Mouse (Mus musculus): Measurements from ENCODE around the gene H2-M10.2. TPM values are rescaled to one million over a fixed set of nuclear protein-coding genes. Genes with fewer than 3 reads are reported as not detected.

H2-M10.2 gene
- not detected in 2 replicates for polyA plus RNA-seq (2015; fragmentation: Nextera tagmentation; extraction: Ambion mirVana)

- Histone ChIP-seq H3K27me3 (ENCODE audit: control insufficient read depth, insufficient read depth, low read length) (no peaks in the 10 kb centered on the region), H3K9ac (ENCODE audit: low read length) (no peak within 1 kb of the TSS), H3K4me3 (ENCODE audit: low read depth, low read length) (no peak within 1 kb of the TSS), H3K4me2 (replicated peaks; ENCODE audit: low read depth) (no peak within 1 kb of the TSS), H3K4me1 (replicated peaks; ENCODE audit: control insufficient read depth, insufficient read depth) (no peaks in the 10 kb centered on the region), H3K27ac (replicated peaks) (no peak within 1 kb of the TSS), H3K36me3 (ENCODE audit: control insufficient read depth, insufficient read depth, low read length) (no peaks in the 10 kb centered on the region), H3K9me3 (ENCODE audit: control insufficient read depth, low read length) (no peaks in the 10 kb centered on the region)
- WGBS = 83% methylated on average over 2 of the region's 2 CpGs
- DNase-seq (ENCODE audit: low spot score) (no peak), ATAC-seq (ENCODE audit: low FRiP score, low TSS enrichment) (no peak)
- TF ChIP-seq EP300 (optimal IDR thresholded peaks at IDR 0.05) (no peak), CTCF (IDR thresholded peaks at IDR 0.05; ENCODE audit: low read depth) (no peak)
Observed at GRCm38 (mm10) chr17:36286390-36286789, at the start of gene H2-M10.2. TSS of gene H2-M10.2 (minus strand) at chr17:36286490.

GRCm38 (mm10) chr17:36326055-36326454 is 39.8 kb upstream of the H2-M10.2 start, which contains the start of gene H2-M10.1:
TSS of gene H2-M10.1 (minus strand) at chr17:36326155.
- Histone ChIP-seq H3K4me2 (replicated peaks; ENCODE audit: low read depth) (no peak within 1 kb of the TSS), H3K36me3 (ENCODE audit: control insufficient read depth, insufficient read depth, low read length) (no peaks in the 10 kb centered on the region), H3K9me3 (ENCODE audit: control insufficient read depth, low read length) (no peaks in the 10 kb centered on the region), H3K27ac (replicated peaks) (no peak within 1 kb of the TSS), H3K4me3 (ENCODE audit: low read depth, low read length) (no peak within 1 kb of the TSS), H3K9ac (ENCODE audit: low read length) (no peak within 1 kb of the TSS), H3K4me1 (replicated peaks; ENCODE audit: control insufficient read depth, insufficient read depth) (no peaks in the 10 kb centered on the region), H3K27me3 (ENCODE audit: control insufficient read depth, insufficient read depth, low read length) (no peaks in the 10 kb centered on the region)
- ATAC-seq (ENCODE audit: low FRiP score, low TSS enrichment) (no peak), DNase-seq (ENCODE audit: low spot score) (no peak)
- 90% methylated on average over 4 of the region's 4 CpGs for WGBS
- TF ChIP-seq CTCF (IDR thresholded peaks at IDR 0.05; ENCODE audit: low read depth) (no peak), EP300 (optimal IDR thresholded peaks at IDR 0.05) (no peak)

- no peaks in the 10 kb centered on the region for H3K27me3 ChIP-seq (ENCODE audit: control insufficient read depth, insufficient read depth, low read length)
- no peaks in the 10 kb centered on the region for H3K4me1 ChIP-seq (replicated peaks; ENCODE audit: control insufficient read depth, insufficient read depth)
- H3K36me3 ChIP-seq (ENCODE audit: control insufficient read depth, insufficient read depth, low read length) = no peaks in the 10 kb centered on the region
- H3K4me2 ChIP-seq (replicated peaks; ENCODE audit: low read depth) = peak overlapping the region; percentile 74
- H3K9ac ChIP-seq (ENCODE audit: low read length) = no peak overlapping the region
- H3K9me3 ChIP-seq (ENCODE audit: control insufficient read depth, low read length) = no peaks in the 10 kb centered on the region
- DNase-seq (ENCODE audit: low spot score) (no peak), ATAC-seq (ENCODE audit: low FRiP score, low TSS enrichment) (no peak; the same call in 1 of the 2 replicates)
- peak overlapping the region; percentile 47 for H3K4me3 ChIP-seq (ENCODE audit: low read depth, low read length)
- 28% methylated on average over 5 of the region's 5 CpGs for WGBS
- no peak overlapping the region for H3K27ac ChIP-seq (replicated peaks)
- no peak for TF ChIP-seq CTCF (IDR thresholded peaks at IDR 0.05; ENCODE audit: low read depth)
- no peak for TF ChIP-seq EP300 (optimal IDR thresholded peaks at IDR 0.05)
Observed at GRCm38 (mm10) chr17:36315689-36316253, 29.5 kb upstream of the H2-M10.2 start.

GRCm38 (mm10) chr17:36315041-36315688 is 28.9 kb upstream of the H2-M10.2 start:
- Histone ChIP-seq H3K27ac (replicated peaks) (no peak overlapping the region), H3K27me3 (ENCODE audit: control insufficient read depth, insufficient read depth, low read length) (no peaks in the 10 kb centered on the region)
- ATAC-seq (ENCODE audit: low FRiP score, low TSS enrichment) = peak; percentile 42; the same call in 1 of the 2 replicates

GRCm38 (mm10) chr17:36314511-36314910 is 28.2 kb upstream of the H2-M10.2 start:
- peak overlapping the region; percentile 74 for H3K4me2 ChIP-seq (replicated peaks; ENCODE audit: low read depth)
- H3K9me3 ChIP-seq (ENCODE audit: control insufficient read depth, low read length) = no peaks in the 10 kb centered on the region
- TF ChIP-seq CTCF (IDR thresholded peaks at IDR 0.05; ENCODE audit: low read depth) (no peak), EP300 (optimal IDR thresholded peaks at IDR 0.05) (no peak)
- ATAC-seq (ENCODE audit: low FRiP score, low TSS enrichment) (no peak), DNase-seq (ENCODE audit: low spot score) (no peak)
- no peaks in the 10 kb centered on the region for H3K27me3 ChIP-seq (ENCODE audit: control insufficient read depth, insufficient read depth, low read length)
- peak overlapping the region; percentile 47 for H3K4me3 ChIP-seq (ENCODE audit: low read depth, low read length)
- no peaks in the 10 kb centered on the region for H3K36me3 ChIP-seq (ENCODE audit: control insufficient read depth, insufficient read depth, low read length)
- no peak overlapping the region for H3K27ac ChIP-seq (replicated peaks)
- H3K9ac ChIP-seq (ENCODE audit: low read length) = no peak overlapping the region; the same call in 1 of the 2 replicates
- WGBS = 3% methylated on average over 9 of the region's 9 CpGs
- no peaks in the 10 kb centered on the region for H3K4me1 ChIP-seq (replicated peaks; ENCODE audit: control insufficient read depth, insufficient read depth)

More at GRCm38 (mm10) chr17:36315041-36315688, 28.9 kb upstream of the H2-M10.2 start:
- TF ChIP-seq EP300 (optimal IDR thresholded peaks at IDR 0.05) (no peak), CTCF (IDR thresholded peaks at IDR 0.05; ENCODE audit: low read depth) (no peak)
- under 1% methylated on average over 19 of the region's 19 CpGs for WGBS
- Histone ChIP-seq H3K4me2 (replicated peaks; ENCODE audit: low read depth) (peak overlapping the region; percentile 74), H3K4me3 (ENCODE audit: low read depth, low read length) (peak overlapping the region; percentile 47), H3K9ac (ENCODE audit: low read length) (peak overlapping the region; percentile 50), H3K36me3 (ENCODE audit: control insufficient read depth, insufficient read depth, low read length) (no peaks in the 10 kb centered on the region), H3K4me1 (replicated peaks; ENCODE audit: control insufficient read depth, insufficient read depth) (no peaks in the 10 kb centered on the region), H3K9me3 (ENCODE audit: control insufficient read depth, low read length) (no peaks in the 10 kb centered on the region)
- DNase-seq (ENCODE audit: low spot score) = peak; percentile 29

GRCm38 (mm10) chr17:36309293-36309692 is 23.0 kb upstream of the H2-M10.2 start:
- H3K9me3 ChIP-seq (ENCODE audit: control insufficient read depth, low read length) = no peaks in the 10 kb centered on the region
- H3K9ac ChIP-seq (ENCODE audit: low read length) = no peak overlapping the region
- H3K36me3 ChIP-seq (ENCODE audit: control insufficient read depth, insufficient read depth, low read length) = no peaks in the 10 kb centered on the region
- no peak overlapping the region for H3K4me3 ChIP-seq (ENCODE audit: low read depth, low read length)
- no peak overlapping the region for H3K27ac ChIP-seq (replicated peaks)
- H3K4me1 ChIP-seq (replicated peaks; ENCODE audit: control insufficient read depth, insufficient read depth) = no peaks in the 10 kb centered on the region
- no peak overlapping the region for H3K4me2 ChIP-seq (replicated peaks; ENCODE audit: low read depth)
- no peaks in the 10 kb centered on the region for H3K27me3 ChIP-seq (ENCODE audit: control insufficient read depth, insufficient read depth, low read length)
- DNase-seq (ENCODE audit: low spot score) (no peak), ATAC-seq (ENCODE audit: low FRiP score, low TSS enrichment) (no peak)
- no peak for TF ChIP-seq CTCF (IDR thresholded peaks at IDR 0.05; ENCODE audit: low read depth)
- no peak for TF ChIP-seq EP300 (optimal IDR thresholded peaks at IDR 0.05)
- WGBS = 14% methylated on average over 1 of the region's 1 CpGs

All from stomach, postnatal 0 days (tissue).